Mouse (Mus musculus): ENCODE data around the gene H2-M10.4.
"Not testable (repeated sequence)": the region's sequence is repeated elsewhere in the genome, so short reads cannot be mapped to it uniquely, and the experiment has no call there.

H2-M10.4 gene

GRCm38 (mm10) chr17:36462234-36462633, at the start of gene H2-M10.4:
Gene H2-M10.4 (minus strand): TSS chr17:36462334.
- no peak for DNase-seq (ENCODE audit: extremely low read depth, low read depth, low spot score)

DNA sequence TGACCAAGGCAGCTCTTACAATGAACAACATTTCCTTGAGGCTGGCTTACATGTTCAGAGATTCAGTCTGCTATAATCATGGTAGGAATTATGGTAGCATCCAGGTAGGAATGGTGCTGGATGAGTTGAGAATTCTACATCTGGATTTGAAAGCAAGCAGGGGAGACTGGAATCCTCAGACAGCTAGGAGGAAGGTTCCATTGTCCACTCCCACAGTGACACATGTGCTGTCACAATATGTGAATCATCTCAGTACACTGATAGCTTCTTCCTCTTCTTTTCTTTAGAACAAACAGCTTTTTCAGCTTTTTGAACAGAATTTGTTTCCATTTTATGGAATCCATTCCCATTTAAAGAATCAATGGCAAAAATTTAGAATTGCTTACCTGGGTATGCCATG, 41.8 kb upstream of the H2-M10.4 start:
- no peak for DNase-seq (ENCODE audit: extremely low read depth, low read depth, low spot score)

GRCm38 (mm10) chr17:36500435-36500834, 38.3 kb upstream of the H2-M10.4 start:
- no peak for DNase-seq (ENCODE audit: extremely low read depth, low read depth, low spot score)

GRCm38 (mm10) chr17:36488181-36488580, 26.0 kb upstream of the H2-M10.4 start:
- not testable (repeated sequence) for DNase-seq (ENCODE audit: extremely low read depth, low read depth, low spot score)

DNA sequence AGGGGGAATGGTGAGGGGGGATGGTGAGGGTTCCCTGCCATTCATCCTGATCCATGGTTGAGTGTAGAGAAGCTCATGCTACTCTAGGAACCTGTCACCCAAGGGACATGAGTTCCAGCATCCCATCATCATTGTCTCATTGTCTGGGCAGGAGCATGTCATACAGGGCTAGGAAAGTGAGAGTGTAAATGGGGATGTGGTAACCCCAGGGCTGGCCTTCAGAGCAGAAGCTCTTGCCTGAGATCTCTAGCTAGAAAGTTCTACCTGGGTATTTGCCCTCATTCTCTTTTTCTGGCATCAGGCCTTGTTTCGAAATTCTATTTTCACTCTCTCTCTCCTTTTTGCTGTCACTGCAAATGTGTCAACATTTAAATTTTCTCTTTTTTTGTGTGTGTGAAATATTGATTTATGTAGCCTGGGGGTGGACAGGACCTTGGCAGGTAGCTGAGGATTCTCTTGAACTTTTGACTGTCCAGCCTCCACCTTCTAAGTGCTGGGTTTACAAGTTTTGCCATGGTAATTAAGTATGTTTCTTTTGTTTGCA, 24.6 kb upstream of the H2-M10.4 start:
- no peak for DNase-seq (ENCODE audit: extremely low read depth, low read depth, low spot score)

- no peak for DNase-seq (ENCODE audit: extremely low read depth, low read depth, low spot score)
Observed at GRCm38 (mm10) chr17:36483865-36484264, 21.7 kb upstream of the H2-M10.4 start.

GRCm38 (mm10) chr17:36456260-36456659, 5.9 kb downstream of the H2-M10.4 start:
- DNase-seq (ENCODE audit: extremely low read depth, low read depth, low spot score), result no peak

GRCm38 (mm10) chr17:36431411-36431810, 30.7 kb downstream of the H2-M10.4 start:
- no peak for DNase-seq (ENCODE audit: extremely low read depth, low read depth, low spot score)

DNA sequence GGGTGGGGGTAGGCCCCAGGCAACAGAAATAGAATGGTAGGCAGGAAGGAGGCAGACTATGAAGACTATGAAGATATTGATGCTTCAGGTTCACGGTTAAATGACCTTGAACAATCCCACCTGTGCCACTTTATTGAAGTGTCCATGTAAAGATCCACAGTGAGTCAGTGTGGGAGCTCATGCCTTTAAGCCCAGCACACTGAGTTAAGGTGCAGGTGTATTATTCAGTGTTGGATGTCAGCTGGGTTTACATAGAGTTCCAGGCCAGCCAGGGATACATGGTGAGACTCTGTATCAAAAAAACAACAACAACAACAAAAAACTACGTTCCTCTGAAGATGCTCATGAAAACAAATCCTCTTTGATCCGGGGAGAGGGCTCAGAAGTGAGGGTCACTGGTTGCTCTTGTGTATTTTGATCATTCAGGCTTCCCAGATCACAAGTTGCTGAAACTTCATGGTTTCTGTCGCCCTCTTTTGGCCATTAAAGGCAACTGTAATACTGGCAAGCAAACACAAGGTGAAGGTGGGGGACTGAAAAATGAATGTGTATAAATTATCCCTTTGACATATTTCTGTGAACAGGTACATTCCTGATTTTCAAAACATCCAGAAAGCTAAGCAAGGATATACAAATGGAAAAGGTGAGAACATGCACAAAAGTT, 43.9 kb downstream of the H2-M10.4 start:
- no peak for DNase-seq (ENCODE audit: extremely low read depth, low read depth, low spot score)

GRCm38 (mm10) chr17:36417416-36417815, 44.7 kb downstream of the H2-M10.4 start:
- DNase-seq (ENCODE audit: extremely low read depth, low read depth, low spot score), result no peak

DNA sequence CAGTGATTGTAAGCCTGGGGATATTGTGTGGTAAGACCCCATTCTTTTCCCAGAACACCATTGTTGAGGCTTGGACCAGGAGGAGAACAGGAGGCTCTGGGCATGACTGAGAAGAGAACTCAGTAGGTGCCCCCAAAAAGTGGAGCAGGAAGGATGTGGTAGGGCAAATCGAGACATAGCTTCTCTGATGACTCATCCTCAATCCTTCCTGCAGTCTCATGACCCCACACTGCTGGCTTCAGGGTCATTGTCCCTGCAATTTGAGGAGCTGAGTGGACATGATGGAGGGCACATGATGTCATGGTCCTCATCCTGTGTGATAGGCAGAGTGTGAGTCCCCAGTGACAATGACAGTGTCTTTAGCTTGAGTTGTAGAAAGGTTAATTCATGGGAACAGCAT, 46.7 kb downstream of the H2-M10.4 start:
- no peak for DNase-seq (ENCODE audit: extremely low read depth, low read depth, low spot score)

GRCm38 (mm10) chr17:36414361-36414760, 47.8 kb downstream of the H2-M10.4 start:
- no peak for DNase-seq (ENCODE audit: extremely low read depth, low read depth, low spot score)
